Mouse (Mus musculus): ENCODE data around the gene Pard6a. TPM values are rescaled to one million over a fixed set of nuclear protein-coding genes. Genes with fewer than 3 reads are reported as not detected.

Gene Pard6a
- 8.5 and 8.6 TPM in 2 replicates for polyA plus RNA-seq (2015; fragmentation: Nextera tagmentation; extraction: Ambion mirVana)

- WGBS (ENCODE audit: insufficient replicate concordance): under 1% methylated on average over 60 of the region's 60 CpGs
- peak; percentile 93 for DNase-seq
- Histone ChIP-seq H3K4me2 (peak within 1 kb of the TSS; percentile 96), H3K27me3 (no peaks in the 10 kb centered on the region), H3K4me3 (replicated peaks) (peak within 1 kb of the TSS; percentile 75), H3K9me3 (replicated peaks) (no peaks in the 10 kb centered on the region), H3K4me1 (replicated peaks) (peaks cover 39% of the 10 kb centered on the region), H3K27ac (peak within 1 kb of the TSS; percentile 96), H3K36me3 (peaks cover 45% of the 10 kb centered on the region), H3K9ac (peak within 1 kb of the TSS; percentile 77)
- peak; percentile 78 for ATAC-seq (ENCODE audit: low read depth)
Observed at GRCm38 (mm10) chr8:105700966-105701824, at the start of gene Pard6a, which contains the start of gene Acd. Gene Pard6a (plus strand): TSS chr8:105701148. Gene Acd (minus strand): TSS chr8:105701102.

DNA sequence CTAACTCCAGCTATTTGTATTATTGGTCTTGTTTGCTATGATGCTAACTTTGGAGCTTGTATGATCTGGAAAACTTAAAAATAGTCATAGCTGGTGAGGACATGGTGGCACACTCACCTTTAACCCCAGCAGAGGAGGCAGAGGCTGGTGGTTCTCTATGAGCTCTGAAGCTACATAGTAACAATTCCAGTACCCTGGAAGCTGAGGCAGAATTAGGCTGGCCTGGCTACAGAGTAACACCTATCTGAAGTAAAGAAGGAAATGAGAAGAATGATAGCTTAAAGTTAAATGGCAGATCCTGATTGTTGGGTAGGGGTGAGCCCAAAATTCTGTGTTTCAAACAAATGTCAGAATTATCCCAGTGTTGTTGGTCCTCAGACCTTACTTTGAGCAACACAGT lies 43.3 kb upstream of the Pard6a start:
- H3K9me3 ChIP-seq (replicated peaks): no peaks in the 10 kb centered on the region
- no peak overlapping the region for H3K4me3 ChIP-seq (replicated peaks)
- H3K4me1 ChIP-seq (replicated peaks): no peaks in the 10 kb centered on the region
- H3K36me3 ChIP-seq: peaks cover 27% of the 10 kb centered on the region
- H3K27me3 ChIP-seq: no peaks in the 10 kb centered on the region
- H3K9ac ChIP-seq: no peak overlapping the region
- no peak overlapping the region for H3K4me2 ChIP-seq
- ATAC-seq (ENCODE audit: low read depth) (no peak), DNase-seq (no peak)
- no peak overlapping the region for H3K27ac ChIP-seq

GRCm38 (mm10) chr8:105661167-105661566 lies 39.8 kb upstream of the Pard6a start:
- no peak overlapping the region for H3K4me3 ChIP-seq (replicated peaks)
- no peaks in the 10 kb centered on the region for H3K4me1 ChIP-seq (replicated peaks)
- 60% methylated on average over 3 of the region's 3 CpGs for WGBS (ENCODE audit: insufficient replicate concordance)
- no peak for DNase-seq
- no peak overlapping the region for H3K9ac ChIP-seq
- peaks cover 42% of the 10 kb centered on the region for H3K36me3 ChIP-seq
- no peak overlapping the region for H3K27ac ChIP-seq
- no peak overlapping the region for H3K4me2 ChIP-seq
- H3K27me3 ChIP-seq: no peaks in the 10 kb centered on the region
- no peak for ATAC-seq (ENCODE audit: low read depth)
- H3K9me3 ChIP-seq (replicated peaks): no peaks in the 10 kb centered on the region

DNA sequence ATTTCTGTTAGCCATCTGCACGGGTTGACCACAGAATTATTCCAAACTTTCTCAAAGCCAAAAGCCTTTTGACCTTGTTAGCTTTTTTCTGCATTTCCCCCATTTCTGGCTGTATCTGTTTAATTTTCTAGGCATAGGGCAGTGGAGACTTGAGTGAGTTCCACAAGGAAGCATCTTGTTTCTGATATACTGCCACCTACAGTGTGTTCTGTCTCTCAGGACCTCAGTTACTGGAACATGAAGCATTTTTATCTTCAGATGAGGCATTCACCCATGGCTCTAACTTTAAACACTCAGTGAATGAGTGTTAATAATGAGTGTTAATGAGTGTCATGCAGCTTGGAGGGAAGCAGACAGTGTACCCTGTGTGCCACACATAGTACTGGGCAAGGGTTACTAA lies 23.1 kb upstream of the Pard6a start:
- no peak overlapping the region for H3K4me3 ChIP-seq (replicated peaks)
- no peaks in the 10 kb centered on the region for H3K4me1 ChIP-seq (replicated peaks)
- H3K4me2 ChIP-seq: no peak overlapping the region
- no peak overlapping the region for H3K27ac ChIP-seq
- H3K9me3 ChIP-seq (replicated peaks): no peaks in the 10 kb centered on the region
- DNase-seq (no peak), ATAC-seq (ENCODE audit: low read depth) (no peak)
- no peaks in the 10 kb centered on the region for H3K27me3 ChIP-seq
- H3K36me3 ChIP-seq: peaks cover 99% of the 10 kb centered on the region
- 77% methylated on average over 1 of the region's 1 CpGs for WGBS (ENCODE audit: insufficient replicate concordance)
- no peak overlapping the region for H3K9ac ChIP-seq

GRCm38 (mm10) chr8:105685325-105685724 lies 15.6 kb upstream of the Pard6a start:
- DNase-seq (no peak), ATAC-seq (ENCODE audit: low read depth) (no peak)
- peaks cover 23% of the 10 kb centered on the region for H3K4me1 ChIP-seq (replicated peaks)
- WGBS (ENCODE audit: insufficient replicate concordance): 58% methylated on average over 7 of the region's 7 CpGs
- peaks cover 40% of the 10 kb centered on the region for H3K36me3 ChIP-seq
- no peak overlapping the region for H3K27ac ChIP-seq
- no peak overlapping the region for H3K4me3 ChIP-seq (replicated peaks)
- no peak overlapping the region for H3K9ac ChIP-seq
- H3K27me3 ChIP-seq: no peaks in the 10 kb centered on the region
- H3K9me3 ChIP-seq (replicated peaks): no peaks in the 10 kb centered on the region
- peak overlapping the region; percentile 36 for H3K4me2 ChIP-seq

GRCm38 (mm10) chr8:105685796-105686308 lies 15.1 kb upstream of the Pard6a start, which contains the start of gene Carmil2:
Gene Carmil2 (plus strand): TSS chr8:105686274.
- peaks cover 25% of the 10 kb centered on the region for H3K4me1 ChIP-seq (replicated peaks)
- peaks cover 34% of the 10 kb centered on the region for H3K36me3 ChIP-seq
- H3K9me3 ChIP-seq (replicated peaks): no peaks in the 10 kb centered on the region
- whole genome bisulfite sequencing (ENCODE audit: insufficient replicate concordance): 5% methylated on average over 21 of the region's 26 CpGs
- no peaks in the 10 kb centered on the region for H3K27me3 ChIP-seq
- DNase-seq (peak; percentile 41), ATAC-seq (ENCODE audit: low read depth) (no peak)
- H3K9ac ChIP-seq: no peak within 1 kb of the TSS
- H3K27ac ChIP-seq: no peak within 1 kb of the TSS
- peak within 1 kb of the TSS; percentile 36 for H3K4me2 ChIP-seq
- H3K4me3 ChIP-seq (replicated peaks): 0 out of 2 replicates have a peak within 1 kb of the TSS, but pooled peaks have one; percentile 1

DNA sequence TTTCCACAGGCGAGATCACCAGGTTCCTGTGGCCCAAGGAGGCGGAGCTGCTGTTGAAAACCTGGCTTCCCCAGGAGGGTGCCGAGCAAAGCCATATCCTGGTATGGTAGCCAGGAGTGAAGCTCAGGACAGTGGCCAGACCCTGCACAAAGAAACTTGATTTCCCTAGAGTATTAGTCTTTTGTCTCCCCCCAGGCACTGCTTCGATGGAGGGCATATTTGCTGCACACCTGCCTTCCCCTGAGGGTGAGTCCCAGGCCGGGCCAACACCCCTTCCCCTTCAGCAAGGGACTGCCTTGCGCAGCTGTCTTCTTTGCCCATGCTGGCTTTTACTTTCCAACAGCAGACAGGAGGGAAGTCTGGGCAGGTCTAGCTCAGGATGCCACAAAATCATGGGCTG lies 14.4 kb upstream of the Pard6a start:
- H3K4me3 ChIP-seq (replicated peaks): no peak overlapping the region
- ATAC-seq (ENCODE audit: low read depth) (no peak), DNase-seq (no peak)
- H3K27me3 ChIP-seq: no peaks in the 10 kb centered on the region
- peaks cover 28% of the 10 kb centered on the region for H3K4me1 ChIP-seq (replicated peaks)
- H3K36me3 ChIP-seq: peaks cover 27% of the 10 kb centered on the region
- WGBS (ENCODE audit: insufficient replicate concordance): 53% methylated on average over 6 of the region's 6 CpGs
- H3K27ac ChIP-seq: no peak overlapping the region
- no peaks in the 10 kb centered on the region for H3K9me3 ChIP-seq (replicated peaks)
- no peak overlapping the region for H3K9ac ChIP-seq
- H3K4me2 ChIP-seq: peak overlapping the region; percentile 36; the same call in 1 of the 2 replicates

GRCm38 (mm10) chr8:105687512-105687911 lies 13.4 kb upstream of the Pard6a start:
- ATAC-seq (ENCODE audit: low read depth): no peak

DNA sequence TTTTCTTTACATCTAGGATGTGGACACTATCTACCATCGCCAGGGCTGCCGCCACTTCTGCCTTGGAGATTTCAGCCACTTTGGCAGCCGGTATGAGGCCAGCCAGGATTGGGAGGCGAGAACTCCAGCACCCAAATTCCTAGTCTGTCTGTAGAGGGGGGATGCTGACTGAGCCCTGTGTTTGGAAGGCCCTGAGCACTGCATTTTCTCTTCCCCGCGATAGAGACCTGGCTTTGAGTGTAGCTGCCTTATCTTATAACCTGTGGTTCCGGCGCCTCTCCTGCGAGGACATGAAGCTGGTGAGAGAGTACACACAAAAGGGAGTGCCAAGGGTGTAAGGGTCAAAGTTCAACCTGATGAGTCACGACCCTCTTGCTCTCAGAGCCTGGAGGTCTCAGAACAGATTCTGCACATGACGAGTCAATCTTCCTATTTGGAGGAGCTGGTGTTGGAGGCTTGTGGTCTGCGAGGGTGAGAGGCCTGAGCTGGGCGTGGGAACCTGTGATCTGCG lies 12.7 kb upstream of the Pard6a start:
- 46% methylated on average over 14 of the region's 14 CpGs for WGBS (ENCODE audit: insufficient replicate concordance)
- DNase-seq: no peak
- Histone ChIP-seq H3K4me3 (replicated peaks) (no peak overlapping the region), H3K4me2 (no peak overlapping the region), H3K36me3 (peaks cover 11% of the 10 kb centered on the region), H3K27ac (no peak overlapping the region), H3K9me3 (replicated peaks) (no peaks in the 10 kb centered on the region), H3K9ac (no peak overlapping the region), H3K27me3 (no peaks in the 10 kb centered on the region), H3K4me1 (replicated peaks) (peaks cover 31% of the 10 kb centered on the region)
- ATAC-seq (ENCODE audit: low read depth): no peak

More at GRCm38 (mm10) chr8:105687512-105687911, 13.4 kb upstream of the Pard6a start:
- H3K4me1 ChIP-seq (replicated peaks): peaks cover 28% of the 10 kb centered on the region
- no peak for DNase-seq
- WGBS (ENCODE audit: insufficient replicate concordance): 78% methylated on average over 8 of the region's 8 CpGs
- peaks cover 18% of the 10 kb centered on the region for H3K36me3 ChIP-seq
- no peak overlapping the region for H3K4me2 ChIP-seq
- no peak overlapping the region for H3K9ac ChIP-seq
- no peaks in the 10 kb centered on the region for H3K9me3 ChIP-seq (replicated peaks)
- no peaks in the 10 kb centered on the region for H3K27me3 ChIP-seq
- no peak overlapping the region for H3K27ac ChIP-seq
- no peak overlapping the region for H3K4me3 ChIP-seq (replicated peaks)

DNA sequence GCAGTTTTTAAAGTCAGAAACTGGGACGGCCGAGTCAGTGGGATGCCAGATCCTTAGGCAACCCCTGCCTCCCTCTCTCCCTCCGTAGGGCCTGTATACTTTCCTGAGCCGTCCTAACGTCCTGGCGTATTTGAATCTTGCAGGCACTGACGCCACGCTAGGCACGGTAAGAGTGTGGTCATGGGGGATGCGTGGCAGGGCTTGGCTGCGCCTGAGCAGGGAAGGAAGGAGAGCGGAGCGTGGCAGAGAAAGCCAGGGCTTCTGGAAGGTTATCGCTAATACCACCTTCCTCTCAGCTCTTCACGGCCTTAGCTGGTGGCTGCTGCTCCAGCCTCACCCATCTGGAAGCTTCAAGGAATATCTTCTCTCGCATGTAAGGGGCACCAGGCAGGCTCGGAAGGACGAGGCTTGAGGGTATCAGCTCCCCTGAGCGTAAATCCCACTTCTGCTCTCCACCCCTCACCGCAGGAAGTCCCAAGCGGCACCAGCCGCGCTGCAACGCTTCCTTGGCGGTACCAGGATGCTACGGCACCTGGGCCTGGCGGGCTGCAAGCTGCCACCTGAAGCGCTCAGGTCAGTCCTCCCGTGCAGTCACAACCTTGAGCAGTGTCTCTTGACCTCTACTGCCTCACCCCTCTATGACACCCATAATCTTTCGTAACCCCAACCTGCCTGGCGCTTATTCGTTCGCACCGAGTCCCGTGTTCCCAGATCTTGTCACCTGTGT lies 11.5 kb upstream of the Pard6a start:
- ATAC-seq (ENCODE audit: low read depth) (no peak), DNase-seq (no peak)
- Histone ChIP-seq H3K27ac (no peak overlapping the region), H3K9ac (no peak overlapping the region), H3K36me3 (no peaks in the 10 kb centered on the region), H3K27me3 (peaks cover 7% of the 10 kb centered on the region), H3K4me2 (no peak overlapping the region), H3K4me3 (replicated peaks) (no peak overlapping the region), H3K9me3 (replicated peaks) (no peaks in the 10 kb centered on the region), H3K4me1 (replicated peaks) (peaks cover 43% of the 10 kb centered on the region)
- WGBS (ENCODE audit: insufficient replicate concordance): 77% methylated on average over 35 of the region's 35 CpGs

DNA sequence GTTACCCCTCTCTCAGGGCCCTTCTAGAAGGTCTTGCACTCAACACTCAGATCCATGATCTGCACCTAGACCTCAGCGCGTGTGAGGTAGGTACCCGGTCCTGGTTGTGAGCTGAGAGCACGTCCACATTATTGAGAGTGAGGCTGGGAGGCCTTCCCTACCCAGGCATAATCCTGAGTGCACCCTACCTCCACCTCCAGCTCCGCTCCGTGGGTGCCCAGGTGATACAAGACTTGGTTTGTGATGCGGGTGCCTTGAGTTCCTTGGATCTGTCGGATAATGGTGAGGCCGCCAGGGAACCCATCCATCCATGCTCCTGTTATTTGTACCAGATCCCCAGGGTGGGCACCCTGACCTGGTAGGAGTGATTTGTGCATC lies 11.0 kb upstream of the Pard6a start:
- no peak for ATAC-seq (ENCODE audit: low read depth)
- H3K36me3 ChIP-seq: no peaks in the 10 kb centered on the region
- no peaks in the 10 kb centered on the region for H3K9me3 ChIP-seq (replicated peaks)
- no peak overlapping the region for H3K27ac ChIP-seq
- H3K4me2 ChIP-seq: no peak overlapping the region
- peaks cover 44% of the 10 kb centered on the region for H3K4me1 ChIP-seq (replicated peaks)
- WGBS (ENCODE audit: insufficient replicate concordance): 85% methylated on average over 9 of the region's 9 CpGs
- no peak for DNase-seq
- no peak overlapping the region for H3K9ac ChIP-seq
- H3K4me3 ChIP-seq (replicated peaks): no peak overlapping the region
- peaks cover 11% of the 10 kb centered on the region for H3K27me3 ChIP-seq

All from liver, embryonic 13.5 days (tissue).